Mouse (Mus musculus) cerebral cortex, adult 2 months (tissue): ENCODE results near the gene Acoxl.

Experiments used
- WGBS: fragments of 180-500 bp; shearing (Covaris S2); methylation state at CpG from one replicate; pipeline ENCODE4 v1.1.7; 2018; 5-methylcytosine and 5-hydroxymethylcytosine counted together

Gene Acoxl

DNA sequence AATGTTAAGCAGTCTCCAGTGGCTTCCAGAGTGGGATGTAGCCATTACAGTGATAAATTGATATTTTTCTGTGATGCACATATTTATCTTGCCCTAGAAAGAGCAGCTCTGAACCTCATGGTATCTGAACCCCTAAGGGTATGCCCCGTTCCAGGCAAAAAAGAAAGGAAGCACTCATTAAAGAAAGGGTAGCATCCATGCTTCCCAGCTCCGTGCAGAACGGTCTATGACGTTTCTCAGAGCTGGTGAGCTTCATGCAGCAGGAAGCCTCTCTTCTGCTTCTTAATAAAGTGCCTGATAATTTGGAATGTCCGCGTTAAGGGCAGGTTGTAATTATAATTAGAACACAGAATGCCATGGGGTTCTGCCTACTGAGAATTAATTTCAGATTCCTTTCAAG lies 240.6 kb downstream of the Acoxl start:
- WGBS = 45% methylated on average over 6 of the region's 6 CpGs

DNA sequence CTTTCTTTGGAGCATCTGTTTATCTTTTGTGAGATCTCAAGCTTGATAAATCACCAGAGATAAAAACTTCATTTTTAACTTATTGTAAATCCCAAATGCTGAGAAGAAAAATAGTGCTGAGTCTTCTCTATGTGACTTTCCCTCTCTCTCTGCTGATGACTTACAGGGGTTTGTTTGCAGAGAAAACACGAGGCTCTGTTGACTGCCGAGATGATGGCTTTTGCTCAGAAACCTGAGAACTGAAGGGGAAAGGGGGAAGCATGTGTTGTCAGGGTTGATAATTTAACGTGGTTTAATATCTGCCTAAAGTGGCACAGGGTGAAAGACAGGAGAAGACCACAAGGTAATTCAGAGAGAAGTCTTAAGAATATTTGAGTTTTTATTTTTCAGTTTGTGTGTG lies 245.2 kb downstream of the Acoxl start:
- 55% methylated on average over 3 of the region's 3 CpGs for WGBS

DNA sequence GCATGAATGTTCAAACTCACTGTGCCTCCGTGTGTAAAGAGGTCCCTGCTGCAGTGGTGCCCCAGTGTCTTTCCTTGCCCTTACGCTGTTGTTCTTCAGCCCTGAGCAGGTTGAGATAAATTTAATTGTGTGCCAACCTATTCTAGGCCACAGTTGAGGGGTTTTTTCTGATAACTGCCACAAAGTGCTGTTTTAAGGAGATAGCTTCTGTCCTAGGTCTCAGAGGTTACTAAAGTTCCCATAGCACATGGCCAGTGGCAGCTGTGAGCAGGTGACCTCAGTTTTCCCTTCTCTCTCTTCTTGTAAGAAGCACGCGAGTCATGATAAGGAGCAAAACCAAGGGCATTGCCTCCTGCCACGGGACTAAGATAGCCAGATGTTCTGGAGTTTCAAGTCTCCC lies 245.9 kb downstream of the Acoxl start:
- WGBS = 94% methylated on average over 5 of the region's 5 CpGs

DNA sequence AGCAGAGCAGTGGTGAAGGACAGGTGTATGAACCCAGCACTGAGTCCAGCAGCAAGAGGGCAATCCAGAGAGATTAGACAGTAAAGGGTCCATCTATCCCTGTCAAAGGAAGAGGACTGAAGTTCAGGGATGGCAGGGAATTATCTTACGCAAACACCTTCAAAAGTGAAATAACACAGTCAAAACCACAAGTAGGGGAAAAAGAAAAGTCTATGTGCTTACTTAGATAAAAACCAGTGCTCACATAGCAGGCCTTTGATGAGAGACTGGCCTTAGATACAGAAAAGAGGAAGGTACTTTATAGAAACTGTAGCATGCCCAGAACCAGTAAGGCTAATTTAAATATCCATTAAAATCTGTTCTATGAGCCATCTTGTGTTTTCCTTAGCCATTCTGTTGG lies 246.8 kb downstream of the Acoxl start:
- 97% methylated on average over 1 of the region's 1 CpGs for WGBS

DNA sequence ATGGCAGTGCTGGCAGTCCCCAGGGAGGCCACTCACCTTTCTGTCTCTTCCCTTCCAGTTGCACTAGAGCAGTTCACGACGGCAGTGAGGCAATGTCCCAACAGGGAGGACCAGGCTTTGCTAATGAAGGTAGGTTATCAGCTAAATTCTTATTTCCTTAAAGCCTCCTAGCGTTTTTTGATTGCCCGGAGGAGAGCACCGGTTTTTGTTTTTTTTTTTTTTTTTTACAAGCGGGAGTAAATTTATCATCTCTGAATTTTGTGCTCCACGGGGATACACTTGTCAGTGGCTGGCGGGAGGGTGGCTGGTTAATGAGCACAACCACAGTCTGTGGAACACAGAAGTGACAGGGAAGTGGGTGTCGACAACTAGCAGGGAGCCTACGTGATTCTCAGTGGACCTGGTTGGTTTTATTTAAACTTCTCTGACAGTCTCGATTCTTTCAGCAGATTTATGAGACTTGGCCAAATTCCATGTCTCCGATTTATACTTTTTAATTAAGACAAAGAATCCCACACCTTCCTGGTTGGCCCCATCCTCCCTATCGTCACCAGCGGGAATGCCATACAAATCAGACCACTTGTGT lies 247.7 kb downstream of the Acoxl start:
- 60% methylated on average over 14 of the region's 14 CpGs for WGBS

DNA sequence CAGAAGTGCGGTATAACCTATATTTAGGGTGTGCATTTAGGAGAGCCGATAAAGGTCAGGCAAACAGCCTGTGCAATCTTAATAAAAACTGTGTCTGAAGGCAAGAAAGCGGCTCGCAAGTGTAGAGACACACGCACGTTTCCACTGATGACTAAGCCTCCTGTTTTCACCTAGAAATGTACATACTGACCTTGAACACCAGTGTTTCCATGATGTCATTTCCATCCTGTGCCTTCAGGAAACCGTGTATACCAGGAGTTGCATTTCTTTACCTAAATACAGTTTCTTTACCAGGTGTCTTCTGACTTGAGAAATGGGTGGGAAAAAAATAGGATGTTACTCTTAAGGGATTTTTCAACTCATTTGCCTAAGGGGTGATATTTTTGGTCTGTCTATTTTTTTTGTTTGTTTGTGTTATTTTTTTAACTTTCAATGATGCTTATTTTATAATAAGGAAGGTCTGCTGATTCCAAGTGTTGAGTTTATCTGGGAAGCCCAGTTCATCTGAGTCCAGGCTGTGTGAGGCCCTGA lies 248.4 kb downstream of the Acoxl start:
- WGBS = 65% methylated on average over 7 of the region's 7 CpGs

DNA sequence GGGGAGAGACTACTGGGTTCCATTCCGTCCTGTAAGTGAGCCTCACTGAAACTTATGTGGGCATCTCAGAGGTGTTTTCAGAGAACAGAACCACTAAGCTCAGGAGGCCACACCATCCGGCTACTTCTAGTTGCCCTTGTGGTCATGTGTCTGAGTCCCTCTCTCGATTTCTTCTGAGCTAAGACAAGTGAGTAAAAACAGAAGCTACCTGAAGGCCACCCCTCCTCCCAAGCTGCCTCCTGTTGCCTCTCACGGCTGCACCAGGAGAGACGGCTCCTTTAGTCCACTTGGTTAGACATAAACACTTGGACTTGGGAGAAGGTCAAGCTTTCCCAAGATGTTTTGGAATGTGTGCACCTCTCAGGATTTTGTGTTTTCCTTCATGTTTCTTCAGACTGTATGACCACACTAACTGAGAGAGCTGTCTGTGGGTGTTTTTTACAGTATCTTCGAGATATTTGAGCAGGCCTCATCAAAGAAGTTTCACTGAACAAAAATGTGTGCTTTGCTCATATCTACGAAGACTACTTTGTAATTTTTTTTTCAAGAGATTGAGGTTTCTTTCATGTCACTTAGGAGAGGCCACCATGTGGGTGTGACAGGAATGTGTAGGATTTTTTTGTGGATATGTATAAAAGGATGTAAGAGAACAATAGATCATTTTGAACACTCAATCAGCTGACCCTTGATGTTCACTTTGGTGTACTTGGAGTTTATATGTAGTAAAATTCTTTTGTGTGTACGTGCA lies 249.3 kb downstream of the Acoxl start:
- 90% methylated on average over 8 of the region's 8 CpGs for WGBS

DNA sequence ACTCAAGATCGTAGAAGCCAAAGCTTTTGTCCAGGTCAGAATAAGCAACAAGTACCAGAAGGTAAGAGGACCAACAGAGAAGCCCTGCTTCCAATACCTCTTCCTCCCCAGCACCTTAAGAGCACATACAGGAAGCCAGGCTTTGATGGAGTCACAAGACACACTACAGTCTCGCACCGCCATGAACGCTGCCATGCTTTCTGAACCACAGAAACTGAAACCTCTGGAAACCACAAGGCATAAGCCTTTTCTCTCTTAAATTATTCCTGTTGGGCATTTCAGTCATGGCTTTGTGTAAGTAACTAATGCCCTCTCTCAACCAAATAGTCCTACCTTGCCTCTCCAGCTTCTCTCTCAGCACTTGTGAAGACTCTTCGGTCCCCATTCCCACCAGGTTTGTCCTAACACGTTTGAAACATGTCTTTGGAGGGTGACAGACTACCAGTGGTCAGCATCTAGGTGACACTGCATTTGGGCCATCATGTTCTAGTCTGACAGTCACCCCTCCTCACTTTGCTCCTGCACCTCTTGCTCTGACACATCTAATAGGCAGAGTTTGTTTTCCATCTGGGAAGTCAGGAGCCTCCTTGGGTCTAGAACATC lies 251.7 kb downstream of the Acoxl start:
- WGBS = 92% methylated on average over 6 of the region's 6 CpGs

DNA sequence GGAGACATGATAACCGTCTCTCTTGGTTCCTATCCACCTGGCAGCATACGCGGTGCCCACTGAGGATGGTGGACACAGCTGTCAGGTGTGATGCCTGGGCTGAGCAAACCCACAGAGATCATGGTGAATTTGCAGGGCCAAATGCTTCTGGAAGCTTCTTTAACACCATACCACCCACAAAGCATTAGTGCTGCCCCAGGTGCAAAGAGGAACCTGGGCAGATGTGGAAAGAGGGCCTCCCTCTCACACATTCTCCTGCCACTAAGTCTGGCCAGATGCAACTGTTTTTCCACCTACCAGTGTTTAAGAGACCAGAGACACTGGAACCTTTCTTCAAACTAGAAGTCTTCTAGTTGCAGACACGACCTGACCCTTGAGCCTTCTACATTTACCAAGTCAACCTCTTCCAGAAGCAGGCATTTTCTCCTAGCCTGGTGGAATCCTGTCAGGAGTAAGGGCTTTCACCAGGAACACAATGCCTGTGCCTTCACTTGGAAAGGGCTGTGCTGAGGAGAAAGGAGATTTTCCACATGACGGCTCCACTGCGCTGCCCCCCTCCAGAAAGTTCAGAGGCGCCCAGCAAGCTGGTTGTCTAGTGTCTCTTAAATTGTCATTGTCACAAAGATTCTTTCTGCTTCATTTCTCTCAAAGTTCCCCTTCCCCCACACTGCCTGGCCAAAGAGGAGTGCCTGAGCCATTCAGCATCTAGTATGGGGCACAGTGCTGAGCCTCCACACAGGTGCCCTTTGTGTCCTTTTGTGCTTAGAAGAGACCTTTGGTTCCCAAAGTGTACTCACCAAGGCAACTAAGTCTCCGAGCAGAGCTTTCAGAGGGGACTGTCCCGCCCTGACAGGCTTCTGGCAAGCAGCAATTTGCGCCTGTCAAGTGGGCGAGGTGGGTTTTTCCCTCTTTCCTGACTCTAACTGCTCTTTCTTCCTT lies 253.0 kb downstream of the Acoxl start:
- 82% methylated on average over 11 of the region's 11 CpGs for WGBS

DNA sequence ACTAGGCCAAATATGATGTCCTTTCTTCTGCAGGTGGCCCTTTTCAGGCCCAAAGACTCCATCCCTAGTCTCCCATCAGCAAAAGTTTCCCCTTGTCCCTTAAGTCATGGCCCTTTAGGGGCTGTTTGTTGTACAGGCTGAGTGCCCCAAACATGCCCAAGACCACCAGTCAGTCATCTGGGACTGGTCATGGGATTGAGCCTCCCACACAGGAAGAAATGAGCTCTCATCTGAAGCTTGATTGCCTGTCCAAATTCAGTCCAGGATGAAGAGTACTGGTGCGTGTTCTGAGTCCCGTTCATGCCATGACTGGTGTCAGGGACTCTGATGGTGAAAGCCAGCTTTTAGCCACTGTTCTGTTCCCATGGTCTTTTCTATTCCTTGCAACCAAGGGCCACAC lies 253.8 kb downstream of the Acoxl start:
- 87% methylated on average over 2 of the region's 2 CpGs for WGBS

DNA sequence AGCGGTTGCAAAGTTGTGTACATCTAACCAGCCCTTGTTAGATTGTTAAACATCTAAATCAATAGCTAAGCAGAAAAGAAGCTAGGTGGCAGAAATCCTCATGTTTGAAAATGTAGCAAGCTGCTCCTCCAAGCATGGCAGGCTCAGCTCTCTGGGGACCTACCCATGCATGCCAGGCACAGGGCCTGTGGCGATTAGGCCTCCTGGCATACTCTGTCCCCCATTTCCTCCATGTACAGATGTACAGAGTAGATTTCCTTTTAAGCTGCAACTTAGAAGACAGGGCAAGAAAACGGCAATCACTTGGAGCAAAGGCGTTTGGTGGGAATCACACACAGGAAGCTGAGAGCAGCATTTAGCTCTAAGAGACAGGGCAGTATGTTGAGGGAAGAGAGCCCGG lies 255.5 kb downstream of the Acoxl start:
- 77% methylated on average over 5 of the region's 5 CpGs for WGBS

DNA sequence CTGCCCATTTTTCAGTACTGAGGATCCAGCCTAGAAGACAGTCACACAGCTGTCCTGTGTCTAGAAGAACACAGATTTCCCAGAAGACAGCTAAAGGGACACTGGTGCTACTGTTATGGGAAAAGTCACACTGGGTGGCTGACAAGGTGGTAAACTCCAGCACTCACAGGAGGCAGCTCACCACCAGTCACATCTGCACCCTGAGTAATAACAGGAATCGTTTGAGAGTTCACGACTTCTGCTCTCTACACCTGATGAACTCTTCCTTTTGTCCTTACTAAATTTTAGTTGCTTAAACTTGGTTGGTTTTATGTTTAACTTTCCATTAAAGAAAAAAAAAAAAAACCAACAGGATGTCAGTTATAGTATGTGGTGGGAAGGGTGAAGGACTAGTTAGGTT lies 255.9 kb downstream of the Acoxl start:
- 78% methylated on average over 2 of the region's 2 CpGs for WGBS

DNA sequence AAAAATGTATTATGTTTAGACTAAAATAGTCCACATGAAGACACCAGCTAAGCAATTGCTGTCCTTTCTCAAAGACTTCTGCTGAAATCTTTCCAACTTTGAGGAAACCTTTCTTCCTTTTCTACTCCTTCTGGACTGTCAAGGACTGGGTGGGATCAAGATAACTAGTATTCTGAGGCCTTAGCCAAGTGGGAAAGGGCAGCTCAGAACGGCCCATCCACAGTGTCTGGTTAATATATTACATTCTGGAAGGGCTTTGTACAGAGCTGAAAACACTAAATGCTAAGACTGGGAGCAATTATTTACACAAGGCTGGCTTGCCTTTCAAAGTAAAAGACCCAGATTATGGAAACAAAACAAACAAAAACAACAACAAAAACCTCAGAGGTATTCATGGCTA lies 256.6 kb downstream of the Acoxl start:
- WGBS = 68% methylated on average over 1 of the region's 1 CpGs

DNA sequence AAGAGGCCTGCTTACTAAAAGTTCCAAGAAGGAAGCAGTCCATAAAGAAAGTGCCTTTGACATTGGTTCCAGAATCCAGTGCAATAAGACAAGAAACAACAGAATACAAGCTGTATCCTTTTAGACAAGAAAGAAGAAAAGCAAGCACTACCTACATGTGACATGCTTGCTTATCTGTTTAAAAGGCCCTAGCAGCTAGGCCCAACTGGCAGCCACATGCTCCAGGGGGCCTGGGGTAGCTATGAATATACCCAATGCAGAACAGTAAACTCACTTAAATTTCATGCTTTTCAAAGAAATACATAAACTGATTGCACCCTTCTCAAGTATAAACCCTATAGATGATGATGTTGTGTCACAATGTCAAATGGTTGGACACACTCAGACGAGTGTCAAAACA lies 257.4 kb downstream of the Acoxl start:
- WGBS = 100% methylated on average over 1 of the region's 1 CpGs

DNA sequence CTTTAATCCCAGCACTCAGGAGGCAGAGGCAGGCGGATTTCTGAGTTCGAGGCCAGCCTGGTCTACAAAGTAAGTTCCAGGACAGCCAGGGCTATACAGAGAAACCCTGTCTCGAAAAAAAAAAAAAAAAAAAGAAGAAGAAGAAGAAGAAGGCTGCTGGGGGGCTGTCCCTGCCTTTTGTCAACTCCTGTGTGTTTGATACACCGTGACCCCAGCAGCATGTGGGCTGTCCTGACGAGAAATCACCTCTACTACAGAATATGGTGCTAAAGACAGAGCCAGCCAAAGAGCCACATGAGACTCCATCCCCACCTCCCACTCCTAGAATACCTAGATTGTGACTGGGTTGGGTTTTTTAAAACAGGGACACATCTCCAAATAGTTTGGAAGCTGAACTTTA lies 259.4 kb downstream of the Acoxl start:
- WGBS = 84% methylated on average over 5 of the region's 5 CpGs

DNA sequence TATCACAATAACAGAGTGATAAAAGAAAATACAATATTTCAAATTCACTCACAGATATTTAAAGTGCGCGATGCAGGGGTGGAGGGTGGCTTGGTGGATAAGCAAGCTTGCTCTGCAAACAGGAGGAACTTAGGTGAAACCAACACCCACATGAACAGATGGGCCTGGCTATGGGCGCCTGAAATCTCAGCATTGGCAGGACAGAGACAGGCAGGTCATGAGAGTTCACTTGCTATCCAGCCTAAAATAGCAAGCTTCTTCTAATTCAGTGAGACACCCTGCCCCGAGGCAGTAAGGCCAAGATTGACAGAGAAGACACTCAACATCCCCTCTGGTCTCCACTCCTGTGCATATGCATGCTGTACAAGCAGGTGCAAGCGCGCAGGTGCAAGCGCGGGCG lies 263.4 kb downstream of the Acoxl start:
- 89% methylated on average over 9 of the region's 9 CpGs for WGBS

DNA sequence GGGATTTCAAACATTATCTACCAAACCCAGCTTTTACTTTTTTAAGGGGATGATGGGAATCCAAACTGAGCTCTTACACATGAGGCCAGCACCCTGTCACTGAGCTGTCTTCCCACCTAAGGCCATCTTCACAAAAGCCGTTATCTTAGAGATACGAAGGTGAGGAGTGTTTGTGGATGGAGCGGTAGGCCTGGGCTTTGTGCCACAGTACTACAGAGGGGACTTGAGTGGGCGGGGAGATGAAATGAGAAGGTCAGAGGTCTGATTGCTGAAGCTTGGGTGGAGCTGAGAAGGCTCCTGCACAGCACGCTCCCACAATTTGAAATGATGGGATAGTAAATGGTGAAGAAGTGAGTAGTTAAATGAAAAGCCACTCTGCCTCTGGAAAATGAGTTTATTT lies 266.1 kb downstream of the Acoxl start:
- WGBS = 90% methylated on average over 5 of the region's 5 CpGs

DNA sequence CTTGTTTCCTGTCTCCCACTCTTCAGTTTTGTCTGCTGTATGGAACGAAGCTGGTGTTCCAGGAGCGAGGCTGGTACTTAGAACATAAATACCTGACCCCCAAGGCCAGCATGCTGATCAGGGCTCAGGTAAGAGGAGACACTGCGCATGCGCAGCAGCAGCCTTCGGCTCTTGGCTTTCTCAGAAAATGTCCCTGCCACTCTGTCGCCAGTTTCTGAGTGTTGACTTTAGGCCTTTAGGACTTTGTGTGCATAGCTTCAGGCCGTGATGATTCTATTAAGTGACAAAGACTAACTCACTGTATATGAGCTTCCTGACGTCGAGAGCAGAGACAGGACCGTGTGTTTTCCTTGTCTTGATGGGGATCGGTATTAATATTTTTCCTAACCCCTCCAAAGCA lies 267.0 kb downstream of the Acoxl start:
- 90% methylated on average over 11 of the region's 11 CpGs for WGBS

DNA sequence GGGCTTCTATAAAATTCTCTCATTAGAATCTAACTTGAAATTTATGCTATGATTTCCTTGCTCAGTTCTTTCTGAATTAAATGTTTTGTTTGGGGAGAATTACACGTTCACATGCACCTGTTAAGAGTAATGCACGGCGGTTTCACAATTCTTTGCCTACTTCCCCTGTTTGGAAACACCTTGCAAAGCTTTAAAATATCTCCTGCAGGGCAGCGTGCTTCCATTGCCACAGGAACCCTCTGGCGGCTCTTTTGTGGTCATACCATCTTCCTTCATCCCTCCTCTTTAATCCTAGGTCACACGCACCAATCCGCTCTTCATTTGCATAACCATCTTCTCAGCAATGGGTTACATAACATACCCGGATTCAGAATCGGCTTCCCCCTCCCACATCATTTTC lies 272.9 kb downstream of the Acoxl start:
- WGBS = 65% methylated on average over 9 of the region's 9 CpGs

DNA sequence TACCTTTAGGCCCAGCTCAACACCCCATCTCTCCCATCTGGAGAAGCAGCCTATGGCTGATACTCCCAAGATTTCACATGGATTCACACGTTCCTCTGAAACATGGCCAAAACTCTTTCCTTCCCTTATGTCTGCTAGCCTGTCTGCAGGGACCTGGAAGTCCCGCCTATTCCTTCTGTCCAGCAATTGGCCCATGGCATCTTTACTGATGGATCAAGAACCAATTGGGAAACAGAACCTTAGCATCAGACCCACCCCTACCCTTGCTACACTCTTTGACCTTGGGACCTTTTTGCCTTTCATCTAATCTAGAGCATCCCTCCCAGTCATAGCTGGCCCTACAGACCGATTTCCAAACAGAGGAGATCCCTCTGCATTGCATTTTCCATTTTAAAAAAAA lies 275.9 kb downstream of the Acoxl start:
- 78% methylated on average over 3 of the region's 3 CpGs for WGBS

DNA sequence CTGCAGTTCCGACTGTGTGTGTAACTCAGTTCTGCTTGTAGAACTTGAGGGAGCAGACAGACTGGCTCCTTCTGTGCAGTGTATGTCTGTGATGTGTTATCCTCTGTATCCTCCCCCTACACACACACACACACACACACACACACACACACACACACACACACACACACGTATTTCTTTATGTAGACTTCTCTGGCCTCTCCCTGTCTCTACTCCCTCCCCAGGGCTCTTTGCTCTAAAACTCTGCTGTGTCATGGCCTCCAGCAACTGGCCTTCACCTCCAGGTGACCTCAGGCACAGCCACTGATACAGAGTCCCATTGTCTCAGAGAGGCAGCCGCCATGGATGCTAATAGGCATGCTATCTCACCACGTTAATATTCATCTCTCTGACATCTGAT lies 276.9 kb downstream of the Acoxl start:
- 76% methylated on average over 4 of the region's 4 CpGs for WGBS

DNA sequence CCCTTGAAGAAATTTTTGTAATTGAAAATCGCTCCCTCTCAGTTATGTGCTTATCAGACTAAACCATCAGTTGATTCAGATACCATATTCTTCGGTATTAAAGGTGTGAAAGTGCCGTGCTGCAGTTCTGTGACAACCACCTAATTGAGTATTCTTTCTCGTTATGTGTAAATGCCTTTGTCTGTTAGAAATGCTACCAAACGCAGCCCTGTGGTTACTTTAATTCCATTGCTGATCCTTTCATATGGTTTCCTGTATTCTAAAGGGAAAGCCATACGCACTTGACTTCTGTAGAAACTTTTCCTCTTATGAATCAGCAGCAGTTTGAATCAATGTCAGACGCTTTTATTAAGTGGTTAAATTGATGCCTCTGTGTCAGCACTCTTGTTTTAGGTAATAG lies 278.9 kb downstream of the Acoxl start:
- WGBS = 86% methylated on average over 7 of the region's 7 CpGs
